Mouse (Mus musculus): ENCODE results near the gene Vrk1.

Gene Vrk1

GRCm38 (mm10) chr12:106001775-106002174, 8.3 kb upstream of the Vrk1 start:
- no peak for DNase-seq (ENCODE audit: low spot score)

GRCm38 (mm10) chr12:106004719-106005118, 5.3 kb upstream of the Vrk1 start:
- no peak for DNase-seq (ENCODE audit: low spot score)

- DNase-seq (ENCODE audit: low spot score): no peak
Observed at GRCm38 (mm10) chr12:106006218-106006617, 3.8 kb upstream of the Vrk1 start.

GRCm38 (mm10) chr12:106008348-106009050, 1.5 kb upstream of the Vrk1 start:
- no peak for DNase-seq (ENCODE audit: low spot score)

- no peak for DNase-seq (ENCODE audit: low spot score)
Observed at GRCm38 (mm10) chr12:106009122-106009870, 732 bp upstream of the Vrk1 start.

- DNase-seq (ENCODE audit: low spot score): no peak
Observed at GRCm38 (mm10) chr12:106012161-106012560, 2.1 kb downstream of the Vrk1 start.

- DNase-seq (ENCODE audit: low spot score): peak; percentile 35
Observed at GRCm38 (mm10) chr12:106016265-106017012, 6.4 kb downstream of the Vrk1 start.

DNA sequence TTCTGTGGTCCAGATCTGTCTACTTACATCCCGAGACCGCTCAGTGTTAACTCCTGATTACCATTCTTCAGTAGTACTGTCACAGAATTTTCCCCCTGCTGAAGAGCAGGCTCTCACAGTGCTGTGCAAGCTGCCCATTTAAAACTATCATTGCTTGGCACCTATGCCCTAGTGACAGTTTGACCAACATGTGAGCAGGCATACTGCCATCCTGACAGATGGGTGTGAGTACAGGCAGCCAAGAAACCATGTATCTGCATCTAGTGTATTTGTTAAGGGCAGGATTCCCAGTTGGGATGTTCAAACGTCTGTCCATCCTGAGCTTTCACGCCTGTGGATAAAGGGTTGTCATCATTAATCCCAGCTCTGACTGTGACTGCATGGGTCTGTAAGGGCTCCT, 10.0 kb downstream of the Vrk1 start:
- DNase-seq (ENCODE audit: low spot score): no peak

GRCm38 (mm10) chr12:106023652-106024051, 13.6 kb downstream of the Vrk1 start:
- DNase-seq (ENCODE audit: low spot score): no peak

- no peak for DNase-seq (ENCODE audit: low spot score)
Observed at GRCm38 (mm10) chr12:106025416-106025815, 15.4 kb downstream of the Vrk1 start.

GRCm38 (mm10) chr12:106026385-106027134, 16.5 kb downstream of the Vrk1 start:
- no peak for DNase-seq (ENCODE audit: low spot score)

DNA sequence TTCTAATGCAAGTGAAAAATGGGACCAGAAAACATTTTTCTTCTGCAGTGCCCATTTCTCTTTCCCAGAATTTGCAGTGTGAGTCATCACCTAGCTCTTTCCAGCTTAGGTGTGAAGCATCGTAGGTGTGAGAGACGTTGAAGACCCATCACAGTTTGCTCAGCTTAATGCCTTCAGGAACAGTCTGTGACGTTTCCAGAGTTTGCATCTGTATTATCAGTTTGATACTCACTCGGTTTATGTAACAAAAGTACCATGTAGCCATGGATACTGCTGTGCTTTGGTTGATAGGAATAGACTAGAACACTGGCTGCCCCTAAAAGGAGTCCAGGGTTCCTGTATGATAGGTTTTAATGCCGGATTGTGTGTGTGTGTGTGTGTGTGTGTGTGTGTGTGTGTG, 17.3 kb downstream of the Vrk1 start:
- no peak for DNase-seq (ENCODE audit: low spot score)

DNA sequence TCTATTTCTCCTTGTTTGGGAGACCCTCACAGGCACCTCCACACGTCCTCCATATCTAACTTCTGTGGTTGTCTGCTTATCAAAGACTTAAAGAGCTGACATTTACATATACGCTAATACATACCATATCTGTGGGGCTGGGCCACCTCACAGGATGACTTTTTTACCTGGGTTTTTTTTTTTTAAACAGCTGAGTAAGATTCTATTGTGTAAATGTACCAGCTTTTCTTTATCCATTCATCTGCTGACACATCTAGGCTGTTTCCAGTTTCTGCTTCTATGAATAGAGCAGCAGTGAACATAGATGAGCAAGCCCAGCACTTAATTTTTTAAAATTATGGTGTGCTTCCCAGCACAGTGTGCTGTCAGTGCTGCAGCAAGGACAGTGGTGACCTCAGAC, 19.6 kb downstream of the Vrk1 start:
- no peak for DNase-seq (ENCODE audit: low spot score)

- DNase-seq (ENCODE audit: low spot score): peak; percentile 59
Observed at GRCm38 (mm10) chr12:106030146-106030745, 20.2 kb downstream of the Vrk1 start.

DNA sequence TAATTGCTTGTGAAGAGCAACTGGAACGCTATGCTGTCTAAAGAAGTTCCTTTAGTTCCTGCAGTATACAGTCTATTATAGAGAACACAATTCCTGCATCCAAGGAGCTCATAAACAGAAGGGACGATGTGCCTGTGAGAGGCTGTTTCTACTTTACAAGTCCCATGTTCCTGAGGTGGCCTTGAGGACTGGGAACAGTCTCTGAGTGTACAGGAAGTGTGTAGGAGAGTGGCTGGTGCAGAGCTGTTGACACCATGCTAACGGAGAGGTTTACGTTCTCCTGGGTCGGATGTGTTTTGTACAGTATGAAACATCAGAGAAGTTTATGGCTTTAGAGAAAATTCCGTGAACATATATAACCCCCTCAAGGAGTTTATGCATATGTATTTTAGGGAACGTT, 20.8 kb downstream of the Vrk1 start:
- no peak for DNase-seq (ENCODE audit: low spot score)

GRCm38 (mm10) chr12:106031916-106032315, 21.9 kb downstream of the Vrk1 start:
- no peak for DNase-seq (ENCODE audit: low spot score)

GRCm38 (mm10) chr12:106032361-106032760, 22.3 kb downstream of the Vrk1 start:
- no peak for DNase-seq (ENCODE audit: low spot score)

- DNase-seq (ENCODE audit: low spot score): peak; percentile 64
Observed at GRCm38 (mm10) chr12:106034267-106034666, 24.2 kb downstream of the Vrk1 start.

DNA sequence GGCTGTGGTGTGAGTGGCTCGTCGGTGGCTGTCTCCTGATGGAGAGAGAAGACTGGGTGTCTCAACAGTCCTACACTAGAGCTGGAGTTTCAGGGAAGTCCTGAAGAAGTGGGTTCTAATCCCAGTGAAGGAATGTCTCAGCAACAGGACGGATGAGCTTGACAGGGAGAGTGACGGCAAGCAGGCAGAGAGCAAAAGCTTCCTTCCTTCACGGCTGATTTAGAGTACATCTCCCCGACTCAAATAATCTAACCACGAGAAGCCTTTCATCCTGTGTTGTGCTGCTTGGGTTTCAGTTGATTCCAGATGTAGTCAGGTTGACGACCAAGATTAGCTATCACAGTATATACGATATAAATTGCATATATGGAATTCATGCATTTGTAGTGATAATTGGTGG, 24.7 kb downstream of the Vrk1 start:
- DNase-seq (ENCODE audit: low spot score): no peak

- no peak for DNase-seq (ENCODE audit: low spot score)
Observed at GRCm38 (mm10) chr12:106040259-106040658, 30.2 kb downstream of the Vrk1 start.

GRCm38 (mm10) chr12:106046143-106046795, 36.2 kb downstream of the Vrk1 start:
- no peak for DNase-seq (ENCODE audit: low spot score)

Measured in lung, postnatal 25 days (tissue).